Mouse (Mus musculus) limb, embryonic 14.5 days (tissue): Measurements from ENCODE around the gene Zfp385b. TPM values are rescaled to one million over a fixed set of nuclear protein-coding genes. Genes with fewer than 3 reads are reported as not detected.

Source experiments
- ATAC-seq: fragments of 200-750 bp; cut with Nextera tagmentation; 2 replicates; pipeline ENCODE4 v1.8.0; 2017; ENCODE audit warnings: low read depth, moderate number of reproducible peaks, moderate TSS enrichment; ENCODE audit not compliant: low FRiP score
- DNase-seq: peaks from one replicate; pipeline ENCODE4 v3.0.0-alpha.2; 2015; ENCODE audit warnings: low spot score
- H3K27ac ChIP-seq: fragments of 300-500 bp; sonication (generic); replicated peaks from 2 replicates; pipeline ENCODE4 v1.5.1; 2014; ENCODE audit warnings: low read depth, mild to moderate bottlenecking, low read length, moderate library complexity, mixed read lengths
- H3K27me3 ChIP-seq: fragments of 300-500 bp; sonication (generic); 2 replicates; pipeline ENCODE4 v1.6.1; 2014; ENCODE audit warnings: low read length, mixed read lengths; ENCODE audit not compliant: control insufficient read depth, insufficient read depth
- H3K36me3 ChIP-seq: fragments of 300-500 bp; sonication (generic); 2 replicates; pipeline ENCODE4 v1.6.1; 2014; ENCODE audit warnings: mild to moderate bottlenecking, low read length, moderate library complexity, mixed read lengths; ENCODE audit not compliant: control insufficient read depth, insufficient read depth
- H3K4me1 ChIP-seq: fragments of 300-500 bp; sonication (generic); 2 replicates; pipeline ENCODE4 v1.6.1; 2014; ENCODE audit warnings: antibody characterized with exemption, low read length, mixed read lengths; ENCODE audit not compliant: control insufficient read depth, insufficient read depth
- H3K4me2 ChIP-seq: fragments of 300-500 bp; sonication (generic); replicated peaks from 2 replicates; pipeline ENCODE4 v1.6.1; 2014; ENCODE audit warnings: low read depth, mild to moderate bottlenecking, low read length, moderate library complexity; ENCODE audit not compliant: severe bottlenecking
- H3K4me3 ChIP-seq: fragments of 300-500 bp; sonication (generic); replicated peaks from 2 replicates; pipeline ENCODE4 v1.5.1; 2014; ENCODE audit warnings: low read length
- H3K9ac ChIP-seq: fragments of 300-500 bp; sonication (generic); 2 replicates; pipeline ENCODE4 v1.6.1; 2014; ENCODE audit warnings: mild to moderate bottlenecking, low read depth, low read length, moderate library complexity; ENCODE audit not compliant: severe bottlenecking
- H3K9me3 ChIP-seq: fragments of 300-500 bp; sonication (generic); 2 replicates; pipeline ENCODE4 v1.6.1; 2016; ENCODE audit warnings: low read length; ENCODE audit not compliant: control insufficient read depth
- POLR2A ChIP-seq: fragments of 200-500 bp; IDR thresholded peaks from 2 replicates; pipeline ENCODE4 v1.8.0; 2012; ENCODE audit warnings: inconsistent platforms, mild to moderate bottlenecking, moderate library complexity, borderline replicate concordance; ENCODE audit not compliant: insufficient read depth, insufficient read length; ENCODE audit errors: extremely low read depth
- WGBS: fragments of 180-500 bp; shearing (Covaris S2); extraction: QIAGEN DNeasy Blood & Tissue Kit; methylation state at CpG from one replicate; pipeline ENCODE4 v1.1.7; 2014; 5-methylcytosine and 5-hydroxymethylcytosine counted together
- polyA plus RNA-seq, 2 experiments: library from polyadenylated mRNA; depleted of rRNA in 1 of 2; stranded (reverse) in 1 of 2; unstranded in 1 of 2; fragments of >200 nt; fragmentation: Nextera tagmentation in 1 of 2; extraction: Ambion mirVana in 1 of 2; gene quantifications; 2 replicates each; pipeline versions ENCODE4 v1.2.1 to v1.2.3; 2012 to 2014

Zfp385b gene
- polyA plus RNA-seq, 2 experiments, result 12.0 to 13.8 TPM

- no peak for TF ChIP-seq POLR2A
- Histone ChIP-seq H3K27me3 (no peaks in the 10 kb centered on the region), H3K9ac (no peak overlapping the region), H3K36me3 (no peaks in the 10 kb centered on the region), H3K4me2 (no peak overlapping the region), H3K4me1 (no peaks in the 10 kb centered on the region), H3K9me3 (no peaks in the 10 kb centered on the region), H3K4me3 (no peak overlapping the region), H3K27ac (no peak overlapping the region)
- no peak for ATAC-seq
- no peak for DNase-seq
- WGBS, result 77% methylated on average over 8 of the region's 8 CpGs
These were observed 128.3 kb downstream of the Zfp385b start for GRCm38 (mm10) chr2:77691174-77691573.

- Histone ChIP-seq H3K27ac (no peak overlapping the region), H3K4me1 (no peaks in the 10 kb centered on the region), H3K27me3 (no peaks in the 10 kb centered on the region), H3K4me2 (no peak overlapping the region), H3K36me3 (no peaks in the 10 kb centered on the region), H3K4me3 (no peak overlapping the region), H3K9me3 (no peaks in the 10 kb centered on the region), H3K9ac (no peak overlapping the region)
- no peak for DNase-seq
- no peak for ATAC-seq
- TF ChIP-seq POLR2A, result no peak
- WGBS, result 81% methylated on average over 8 of the region's 8 CpGs
These were observed 129.1 kb downstream of the Zfp385b start for GRCm38 (mm10) chr2:77690316-77690715.

DNA sequence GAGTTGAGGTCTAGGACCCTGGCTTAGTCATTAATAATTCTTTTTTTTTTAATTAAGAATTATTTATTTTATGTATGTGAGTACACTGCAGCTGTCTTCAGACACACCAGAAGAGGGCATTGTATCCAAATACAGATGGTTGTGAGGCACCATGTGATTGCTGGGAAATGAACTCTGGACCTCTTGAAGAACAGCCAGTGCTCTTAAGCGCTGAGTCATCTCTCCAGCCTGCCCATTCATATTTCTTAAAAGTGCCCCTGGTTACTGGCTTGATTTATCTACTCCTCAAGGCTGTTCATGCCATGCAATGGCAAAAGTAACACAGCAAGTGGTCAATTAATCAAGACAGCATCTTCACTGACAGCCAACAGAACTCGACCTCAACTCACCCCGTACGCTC lies 130.8 kb downstream of the Zfp385b start:
- no peak for DNase-seq
- Histone ChIP-seq H3K36me3 (no peaks in the 10 kb centered on the region), H3K4me3 (no peak overlapping the region), H3K27ac (no peak overlapping the region), H3K9me3 (no peaks in the 10 kb centered on the region), H3K27me3 (no peaks in the 10 kb centered on the region), H3K4me1 (no peaks in the 10 kb centered on the region), H3K9ac (no peak overlapping the region), H3K4me2 (no peak overlapping the region)
- TF ChIP-seq POLR2A, result no peak
- 77% methylated on average over 4 of the region's 4 CpGs for WGBS
- no peak for ATAC-seq

- Histone ChIP-seq H3K27ac (no peak overlapping the region), H3K4me2 (no peak overlapping the region), H3K9ac (no peak overlapping the region), H3K4me1 (no peaks in the 10 kb centered on the region), H3K9me3 (no peaks in the 10 kb centered on the region), H3K36me3 (no peaks in the 10 kb centered on the region), H3K27me3 (no peaks in the 10 kb centered on the region), H3K4me3 (no peak overlapping the region)
- WGBS, result 80% methylated on average over 3 of the region's 3 CpGs
- TF ChIP-seq POLR2A, result no peak
- ATAC-seq (no peak), DNase-seq (no peak)
These were observed 135.4 kb downstream of the Zfp385b start for GRCm38 (mm10) chr2:77684088-77684487.

GRCm38 (mm10) chr2:77682205-77682604 lies 137.2 kb downstream of the Zfp385b start:
- no peak overlapping the region for H3K4me3 ChIP-seq
- WGBS, result 81% methylated on average over 5 of the region's 5 CpGs
- ATAC-seq (no peak), DNase-seq (no peak)
- no peak overlapping the region for H3K9ac ChIP-seq
- no peak for TF ChIP-seq POLR2A
- H3K9me3 ChIP-seq, result no peaks in the 10 kb centered on the region
- H3K4me2 ChIP-seq, result no peak overlapping the region
- H3K27ac ChIP-seq, result no peak overlapping the region
- no peaks in the 10 kb centered on the region for H3K27me3 ChIP-seq
- H3K36me3 ChIP-seq, result no peaks in the 10 kb centered on the region
- H3K4me1 ChIP-seq, result no peaks in the 10 kb centered on the region

DNA sequence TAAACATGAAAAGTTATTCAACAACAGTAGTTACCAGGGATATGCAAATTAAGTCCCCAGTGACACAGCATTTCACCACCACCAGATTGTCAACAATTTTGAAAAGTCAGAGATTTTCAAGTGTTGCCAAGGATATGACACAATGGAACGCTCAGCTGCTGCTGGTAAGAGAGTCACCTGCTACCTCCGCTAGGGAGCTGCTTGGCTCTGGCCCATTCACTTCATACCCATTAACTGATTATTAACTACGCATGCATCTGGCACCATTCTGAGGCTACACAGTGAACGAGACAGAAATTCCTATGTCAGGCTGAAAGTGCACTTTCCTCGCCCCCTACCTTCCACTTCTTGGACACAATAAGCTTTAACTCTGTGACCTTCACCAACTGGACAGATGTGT lies 137.7 kb downstream of the Zfp385b start:
- H3K4me3 ChIP-seq, result no peak overlapping the region
- no peak overlapping the region for H3K27ac ChIP-seq
- H3K36me3 ChIP-seq, result no peaks in the 10 kb centered on the region
- H3K9ac ChIP-seq, result no peak overlapping the region
- 56% methylated on average over 5 of the region's 5 CpGs for WGBS
- no peaks in the 10 kb centered on the region for H3K27me3 ChIP-seq
- H3K9me3 ChIP-seq, result no peaks in the 10 kb centered on the region
- ATAC-seq (no peak), DNase-seq (no peak)
- no peak overlapping the region for H3K4me2 ChIP-seq
- no peak for TF ChIP-seq POLR2A
- H3K4me1 ChIP-seq, result no peaks in the 10 kb centered on the region
